Mouse (Mus musculus): ENCODE data around the gene Sgms1.

Sgms1 gene

DNA sequence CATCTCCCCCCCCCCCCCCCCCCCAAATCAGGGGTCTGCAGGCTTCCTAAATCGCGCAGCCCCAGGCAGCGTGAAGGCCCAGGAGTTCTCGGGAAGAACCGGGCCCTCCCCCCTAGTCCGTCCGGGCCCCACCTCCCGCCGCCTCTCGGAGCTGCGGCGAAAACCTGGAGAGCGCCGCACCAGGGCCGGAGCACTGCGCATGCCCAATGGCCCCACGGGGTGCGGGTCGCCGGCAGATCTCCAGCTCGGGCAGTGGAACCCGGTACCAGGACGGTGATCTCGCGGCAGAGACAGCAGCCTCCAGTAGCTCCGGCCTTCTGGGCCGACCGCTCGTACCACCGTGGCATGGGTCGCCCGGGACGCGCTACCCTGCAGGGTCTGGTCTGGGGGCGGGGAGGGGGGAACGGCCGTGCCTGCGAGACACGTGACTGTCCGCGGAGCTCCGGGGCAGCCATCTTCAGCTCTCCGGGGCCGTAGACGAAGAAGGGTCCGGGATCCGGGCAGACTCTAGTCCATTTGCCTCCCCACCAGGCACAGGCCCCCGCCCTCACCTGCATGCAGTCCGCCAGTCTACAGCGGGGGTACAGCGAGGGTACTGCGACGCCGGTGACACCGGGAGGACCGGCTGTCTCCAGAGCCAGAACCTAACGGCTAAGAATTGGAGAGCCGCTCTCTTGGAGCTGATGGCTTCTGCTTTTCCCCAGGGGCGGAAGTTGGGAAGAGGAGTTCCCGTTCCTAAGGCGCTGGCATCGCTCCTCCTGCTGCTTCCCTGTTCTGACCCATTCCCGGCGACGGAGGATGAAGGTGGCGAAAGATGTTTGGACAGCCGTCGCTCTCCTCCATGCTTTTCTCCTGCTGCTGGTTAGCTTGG is at the start of gene Sgms1:
Sgms1 (minus strand) TSS at position 714 of the 871 bp plus-strand sequence.
- peak; percentile 95 for DNase-seq (ENCODE audit: low spot score)

DNA sequence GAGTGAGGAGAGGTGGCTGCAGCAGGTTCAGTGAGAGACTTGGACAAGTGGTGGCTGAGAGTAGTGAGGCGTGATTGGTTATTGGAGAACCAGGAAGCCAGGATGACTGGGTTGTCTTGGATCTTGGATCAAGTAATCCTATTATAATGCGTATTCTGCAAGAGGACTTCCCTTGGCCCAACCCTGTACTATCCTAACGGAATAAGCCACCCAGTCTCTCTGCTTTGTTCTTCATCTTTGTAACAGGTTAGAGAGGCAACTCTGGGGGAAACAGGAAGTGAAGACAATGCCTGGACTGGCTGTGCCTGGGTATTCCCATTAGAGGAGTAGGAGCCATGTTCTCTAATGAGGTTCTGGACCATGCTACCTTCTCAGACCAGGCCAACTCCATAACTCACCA is 36.3 kb upstream of the Sgms1 start:
- DNase-seq (ENCODE audit: low spot score) = no peak

- no peak for DNase-seq (ENCODE audit: low spot score)
These were observed 35.2 kb upstream of the Sgms1 start for GRCm38 (mm10) chr19:32424706-32425105.

- DNase-seq (ENCODE audit: low spot score) = no peak
These were observed 29.6 kb upstream of the Sgms1 start for GRCm38 (mm10) chr19:32419069-32419468.

DNA sequence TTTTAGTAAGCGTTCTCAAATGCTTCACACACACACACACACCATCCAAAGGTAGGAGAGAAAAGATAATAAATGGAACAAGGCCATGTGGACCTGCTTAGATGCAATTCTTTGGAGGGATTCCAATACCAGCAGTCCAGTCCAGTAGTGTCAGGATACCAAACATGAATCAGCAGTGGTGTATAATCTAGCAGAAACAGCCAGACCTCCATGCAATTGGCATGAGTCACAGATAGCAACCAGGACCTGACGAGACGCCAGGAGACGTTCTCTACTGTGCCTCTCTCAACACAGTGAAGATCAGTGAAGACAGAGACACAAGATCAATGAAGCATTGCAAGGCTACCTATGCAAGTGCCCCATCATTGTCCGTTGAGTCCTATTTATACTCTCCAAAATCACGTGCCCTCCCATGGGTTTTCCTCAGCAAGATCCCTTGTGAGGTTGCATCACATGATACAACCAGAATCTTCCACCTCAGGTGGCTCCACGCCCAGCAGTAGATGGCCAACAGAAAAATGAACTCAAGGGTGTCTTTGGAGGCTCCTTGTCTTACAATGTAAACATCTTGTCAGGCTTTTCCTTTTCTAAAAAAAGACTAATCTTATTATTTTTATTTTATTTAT is 27.3 kb upstream of the Sgms1 start:
- no peak for DNase-seq (ENCODE audit: low spot score)

DNA sequence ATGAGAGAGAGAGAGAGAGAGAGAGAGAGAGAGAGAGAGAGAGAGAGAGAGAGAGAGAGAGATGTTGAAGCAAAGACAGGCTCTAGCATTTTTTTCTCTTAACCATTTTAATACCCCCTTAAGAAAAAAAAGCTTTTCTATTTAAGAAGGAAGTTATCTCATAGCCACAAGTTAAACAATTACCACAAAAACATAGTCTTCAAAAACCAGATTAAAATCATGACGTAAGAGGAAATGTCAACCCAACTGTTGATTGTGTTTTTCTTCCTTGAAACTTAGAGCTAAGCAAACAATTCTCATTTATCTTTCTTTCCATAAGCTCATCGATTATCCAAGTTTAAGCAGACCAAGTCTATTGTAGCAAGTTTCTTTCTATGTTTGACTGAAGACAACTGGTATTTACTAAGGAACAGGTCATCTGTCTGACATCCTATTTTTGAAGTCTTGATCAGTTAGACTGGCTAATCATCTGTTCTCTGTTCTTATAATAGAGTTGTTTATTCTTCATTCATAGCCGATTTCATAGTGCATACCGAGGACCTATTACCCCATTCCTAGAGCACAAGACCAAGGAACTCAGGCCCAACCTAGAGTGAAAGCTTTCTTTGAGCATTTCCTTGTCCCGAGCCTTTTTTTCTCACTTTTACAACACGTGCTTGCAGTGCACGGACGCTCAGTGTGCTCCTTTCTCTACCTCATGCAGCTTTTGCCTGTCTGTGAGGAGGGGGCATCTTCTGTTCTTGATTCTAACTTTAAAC is 20.3 kb upstream of the Sgms1 start:
- DNase-seq (ENCODE audit: low spot score) = no peak

- DNase-seq (ENCODE audit: low spot score) = no peak
These were observed 17.2 kb upstream of the Sgms1 start for GRCm38 (mm10) chr19:32406717-32407116.

DNA sequence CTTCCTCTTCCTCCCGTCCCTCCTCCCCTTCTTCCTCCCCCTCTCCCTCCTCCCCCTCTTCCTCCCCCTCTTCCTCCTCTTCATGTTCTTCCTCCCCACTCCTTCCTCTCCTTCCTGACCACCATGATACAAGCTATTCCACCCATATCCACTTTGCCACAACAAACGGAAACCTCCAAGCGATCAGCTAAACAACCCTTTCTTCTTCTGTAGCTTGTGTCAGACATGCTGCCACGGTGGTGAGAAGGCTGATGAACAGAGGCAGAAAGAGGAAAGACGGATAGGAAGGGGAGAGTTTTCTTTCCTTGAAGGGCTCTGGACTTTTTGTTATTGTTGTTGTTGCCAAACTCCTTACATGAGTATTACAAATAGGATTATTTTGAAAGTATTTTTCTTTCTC is 14.9 kb upstream of the Sgms1 start:
- no peak for DNase-seq (ENCODE audit: low spot score)

- DNase-seq (ENCODE audit: low spot score) = no peak
These were observed 14.3 kb upstream of the Sgms1 start for GRCm38 (mm10) chr19:32403834-32404233.

DNA sequence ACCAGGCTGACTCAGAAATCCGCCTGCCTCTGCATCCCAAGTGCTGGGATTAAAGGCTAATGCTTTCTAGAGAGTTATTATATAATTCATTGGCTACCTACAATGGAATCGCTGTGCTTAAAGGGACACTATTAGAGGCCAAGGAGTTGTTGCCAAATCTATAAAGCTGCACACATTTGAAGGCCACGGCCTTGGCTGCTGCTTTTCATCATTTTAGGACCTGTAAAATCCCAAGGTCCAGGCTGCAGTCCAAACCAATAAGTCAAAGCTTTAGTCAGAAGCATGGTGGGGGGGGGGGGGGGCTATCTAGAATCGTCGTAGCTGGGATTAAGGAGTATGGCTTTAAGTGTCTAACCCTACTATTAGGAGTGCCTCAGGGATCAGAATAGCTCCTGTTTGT is 9.0 kb upstream of the Sgms1 start:
- no peak for DNase-seq (ENCODE audit: low spot score)

GRCm38 (mm10) chr19:32396303-32396702 is 6.8 kb upstream of the Sgms1 start:
- no peak for DNase-seq (ENCODE audit: low spot score)

GRCm38 (mm10) chr19:32394825-32395224 is 5.3 kb upstream of the Sgms1 start:
- no peak for DNase-seq (ENCODE audit: low spot score)

DNA sequence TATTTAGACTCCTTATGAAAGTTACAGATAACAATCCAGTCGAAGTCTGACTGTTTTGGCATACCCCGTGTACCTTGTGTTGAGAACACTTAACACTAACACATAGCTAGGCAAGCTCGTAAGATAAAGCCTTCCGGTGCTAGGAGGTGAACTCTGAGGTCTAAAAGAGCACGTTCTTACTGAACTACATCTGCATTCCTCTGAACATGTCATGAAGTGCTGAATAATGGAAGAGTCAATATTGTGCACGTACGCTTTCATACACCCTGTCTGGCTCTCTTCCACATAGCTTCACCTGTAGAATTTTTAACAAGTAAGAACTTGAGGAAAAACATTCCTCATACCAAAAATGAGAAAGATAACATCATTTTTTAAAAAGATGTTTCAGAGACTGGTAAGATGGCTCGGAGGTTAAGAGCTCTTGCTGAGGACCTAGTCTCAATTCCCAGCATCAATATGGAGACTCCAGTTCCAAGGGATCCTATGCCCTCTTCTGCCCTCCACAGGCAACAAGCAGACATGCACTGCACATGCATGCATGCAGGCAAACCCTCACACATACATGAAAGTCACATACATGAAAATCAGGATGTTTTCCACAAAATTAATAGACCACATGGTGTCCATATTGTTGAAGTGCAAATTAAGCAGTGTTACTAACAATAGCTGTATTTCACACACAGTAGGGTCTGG is 4.4 kb upstream of the Sgms1 start:
- DNase-seq (ENCODE audit: low spot score) = no peak

GRCm38 (mm10) chr19:32393092-32393745 is 3.7 kb upstream of the Sgms1 start:
- no peak for DNase-seq (ENCODE audit: low spot score)

- DNase-seq (ENCODE audit: low spot score) = no peak
These were observed 1.9 kb upstream of the Sgms1 start for GRCm38 (mm10) chr19:32391441-32391840.

GRCm38 (mm10) chr19:32390116-32390515 is 602 bp upstream of the Sgms1 start:
- no peak for DNase-seq (ENCODE audit: low spot score)

- peak; percentile 97 for DNase-seq (ENCODE audit: low spot score)
These were observed 1.2 kb downstream of the Sgms1 start for GRCm38 (mm10) chr19:32388191-32388921.

DNA sequence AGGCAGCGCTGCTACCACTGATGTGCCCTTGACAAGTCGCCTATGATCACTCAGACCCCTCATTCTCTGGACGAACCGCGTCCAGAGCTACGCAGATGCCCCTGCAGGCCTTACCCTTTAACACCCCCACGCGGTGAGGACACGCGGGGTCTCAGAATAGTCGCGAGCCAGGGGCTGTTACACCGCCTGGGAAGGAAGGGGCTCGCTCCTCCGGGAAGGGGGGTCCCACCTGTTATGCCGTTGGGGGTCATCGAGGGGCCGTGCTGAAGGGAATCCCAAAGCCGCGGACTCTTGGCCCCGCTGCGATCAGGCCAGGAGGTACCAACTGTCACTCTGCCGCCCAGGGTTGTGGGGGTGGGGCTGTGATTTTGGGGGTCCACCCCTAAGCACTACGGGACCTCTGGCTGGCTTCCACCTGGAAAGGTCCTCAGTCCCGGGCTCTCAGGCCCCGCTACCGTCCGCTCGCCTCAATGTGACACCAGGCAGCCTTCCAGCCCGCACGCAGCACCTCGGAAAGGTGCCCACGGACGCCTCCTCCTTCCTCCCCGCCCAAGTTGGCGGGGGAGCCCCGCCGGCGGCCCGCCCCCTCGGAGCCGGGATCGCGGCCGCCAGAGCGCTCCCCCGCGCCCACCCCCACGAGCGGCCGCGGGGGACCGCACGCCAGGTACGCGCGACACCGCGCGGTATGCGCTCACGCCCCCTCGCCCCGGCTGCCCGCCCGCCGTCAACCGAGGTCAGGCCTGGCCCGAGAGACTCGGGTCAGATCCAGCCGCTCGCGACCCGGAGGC is 1.9 kb downstream of the Sgms1 start:
- peak; percentile 64 for DNase-seq (ENCODE audit: low spot score)

- DNase-seq (ENCODE audit: low spot score) = peak; percentile 77
These were observed 2.7 kb downstream of the Sgms1 start for GRCm38 (mm10) chr19:32386556-32387402.

Measured in ovary, postnatal 36 days (tissue).